ENCODE assay signal across 9 mouse cellular contexts in the genomic region with DNA sequence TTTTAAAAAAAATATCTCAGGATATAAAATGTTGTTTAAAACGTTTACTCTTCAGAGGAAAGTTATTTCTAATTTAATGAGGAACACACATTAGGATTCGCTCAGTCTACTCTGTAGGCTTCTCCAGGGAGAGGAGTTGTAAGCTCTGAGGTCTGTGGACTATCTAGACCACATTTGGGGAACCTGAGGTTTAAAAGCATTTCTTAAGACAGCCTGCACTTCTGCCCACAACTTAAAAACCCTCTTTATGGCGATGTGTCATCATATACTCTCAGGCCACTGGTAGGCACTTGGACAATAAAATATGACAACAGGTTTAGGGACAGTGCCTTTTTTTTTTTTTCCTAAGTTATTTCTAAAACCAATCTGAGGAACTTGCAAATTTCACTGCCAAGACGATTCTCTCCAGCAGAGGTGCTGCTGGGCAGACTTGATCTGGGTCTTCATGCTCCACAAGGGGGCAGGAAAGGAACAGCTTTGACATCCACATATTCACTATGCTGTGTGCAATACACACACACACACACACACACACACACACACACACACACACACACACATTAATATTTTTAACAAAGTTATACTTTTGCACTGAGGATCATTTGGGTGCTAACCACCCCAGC.
DNase-seq lines count a peak whose midpoint lies in the region; ATAC-seq and TF ChIP-seq lines count a peak whose summit lies in the region.
"Had no signal": no experiment of that assay in that cellular context is flagged by ENCODE, and none has a peak within 500 bp of the region (broad histone marks: within the 10 kb centered on the region; RNA-seq: fewer than 3 reads in every experiment).

No protein-coding gene starts in this region.

- no peaks in the 10 kb centered on the region for H3K36me3 ChIP-seq in kidney, embryonic 15.5 days
- H3K36me3 ChIP-seq in lung, postnatal 0 days (ENCODE audit: insufficient read depth, low read length), result no peaks in the 10 kb centered on the region

- no peaks in the 10 kb centered on the region for H3K27me3 ChIP-seq in kidney, embryonic 15.5 days
- no peaks in the 10 kb centered on the region for H3K27me3 ChIP-seq in lung, postnatal 0 days (replicated peaks; ENCODE audit: insufficient read depth, low read length)
- H3K27me3 ChIP-seq: megakaryocyte, embryonic 14.5 days had no signal

- H3K9ac ChIP-seq in kidney, embryonic 15.5 days, result no peak overlapping the region
- H3K9ac ChIP-seq in lung, postnatal 0 days (replicated peaks; ENCODE audit: low read depth), result no peak overlapping the region

- WGBS in kidney, embryonic 15.5 days, result 70% methylated on average over 4 of the region's 4 CpGs
- WGBS in lung, postnatal 0 days, result 59% methylated on average over 4 of the region's 4 CpGs

- no peak overlapping the region for H3K27ac ChIP-seq in kidney, embryonic 15.5 days
- no peak overlapping the region for H3K27ac ChIP-seq in lung, postnatal 0 days (ENCODE audit: low read length)

- no peak overlapping the region for H3K4me3 ChIP-seq in kidney, embryonic 15.5 days (replicated peaks)
- H3K4me3 ChIP-seq in lung, postnatal 0 days (ENCODE audit: low read depth, low read length), result no peak overlapping the region
- H3K4me3 ChIP-seq: megakaryocyte, embryonic 14.5 days had no signal

- peak; percentile 44 to 58 for DNase-seq in kidney, postnatal 4 days
- DNase-seq in CD4-positive helper T cell, adult 2 months (ENCODE audit: low read depth, low spot score), result peak; percentile 5
- peak; percentile 74 for DNase-seq in NIH3T3 (ENCODE audit: low read depth)
- DNase-seq in lung, postnatal 0 days (ENCODE audit: low spot score), result peak; percentile 45
- DNase-seq in spleen, postnatal 10 days (ENCODE audit: low spot score in 2 of 2), result no peak
- DNase-seq in adrenal gland, postnatal 10 days, result no peak

- no peaks in the 10 kb centered on the region for H3K4me1 ChIP-seq in kidney, embryonic 15.5 days
- H3K4me1 ChIP-seq in lung, postnatal 0 days (ENCODE audit: insufficient read depth, low read depth, low read length), result no peaks in the 10 kb centered on the region
- H3K4me1 ChIP-seq: megakaryocyte, embryonic 14.5 days had no signal

- no peak overlapping the region for H3K4me2 ChIP-seq in kidney, embryonic 15.5 days
- H3K4me2 ChIP-seq in lung, postnatal 0 days (replicated peaks; ENCODE audit: low read depth, low read length), result no peak overlapping the region

- no peak for ATAC-seq in kidney, embryonic 15.5 days (replicated peaks; ENCODE audit: low FRiP score)
- no peak for ATAC-seq in lung, postnatal 0 days
- ATAC-seq in activated CD4-positive, CD25-positive, alpha-beta regulatory T cell, adult 4 months, result no peak

- TF ChIP-seq CTCF in lung, postnatal 0 days (IDR thresholded peaks at IDR 0.05), result peak; percentile 71

- no peak for TF ChIP-seq EP300 in lung, postnatal 0 days (IDR thresholded peaks at IDR 0.05)

- no peaks in the 10 kb centered on the region for H3K9me3 ChIP-seq in kidney, embryonic 15.5 days (replicated peaks)
- no peaks in the 10 kb centered on the region for H3K9me3 ChIP-seq in lung, postnatal 0 days (ENCODE audit: low read length)

Comparison
In these comparisons a context has a peak if more than half of its experiments do, and no peak if none do; other contexts are left out.
1. DNase-seq: peak in kidney, postnatal 4 days (2 of 2), CD4-positive helper T cell, adult 2 months (single experiment), NIH3T3 (single experiment) and lung, postnatal 0 days (single experiment); none in spleen, postnatal 10 days (0 of 2) and adrenal gland, postnatal 10 days (single experiment).